Mouse (Mus musculus) testis, postnatal 10 days (tissue): ENCODE results near the gene Chst12.
"Not testable (repeated sequence)": the region's sequence is repeated elsewhere in the genome, so short reads cannot be mapped to it uniquely, and the experiment has no call there.

Source experiments
- DNase-seq: peaks from one replicate; pipeline ENCODE4 v3.0.0; 2021; ENCODE audit warnings: low spot score

Chst12 gene

DNA sequence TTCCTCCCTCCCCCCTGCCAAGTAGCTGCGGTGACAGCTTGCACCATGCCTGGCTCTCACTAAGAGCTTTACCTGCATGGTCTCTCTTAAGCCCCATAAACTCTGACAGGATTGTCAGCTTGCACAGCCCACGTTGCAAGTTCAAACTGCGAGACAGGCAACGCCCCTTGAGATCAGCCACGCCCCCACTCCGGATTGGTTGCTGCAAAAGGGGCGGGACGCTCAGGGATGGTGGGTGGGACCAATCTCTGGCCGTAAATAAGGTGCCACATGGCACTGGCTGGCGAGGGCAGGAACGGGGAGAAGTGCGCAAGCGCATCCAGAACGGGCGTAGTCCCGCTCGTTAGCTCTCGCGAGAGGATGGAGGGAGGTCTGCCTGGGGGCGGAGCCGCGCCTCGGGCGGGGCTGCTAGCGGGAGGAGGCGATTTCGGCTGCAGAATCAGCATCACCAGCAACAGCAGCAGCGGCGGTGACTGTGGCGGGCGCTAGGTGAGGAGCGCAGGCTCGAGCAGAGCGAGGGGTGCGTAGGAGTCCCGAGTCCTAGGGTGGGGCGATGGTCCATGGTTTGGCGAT lies at the start of gene Chst12:
Gene Chst12 (plus strand): TSS at position 343 of the 573 bp plus-strand sequence.
- DNase-seq: peak; percentile 99

DNA sequence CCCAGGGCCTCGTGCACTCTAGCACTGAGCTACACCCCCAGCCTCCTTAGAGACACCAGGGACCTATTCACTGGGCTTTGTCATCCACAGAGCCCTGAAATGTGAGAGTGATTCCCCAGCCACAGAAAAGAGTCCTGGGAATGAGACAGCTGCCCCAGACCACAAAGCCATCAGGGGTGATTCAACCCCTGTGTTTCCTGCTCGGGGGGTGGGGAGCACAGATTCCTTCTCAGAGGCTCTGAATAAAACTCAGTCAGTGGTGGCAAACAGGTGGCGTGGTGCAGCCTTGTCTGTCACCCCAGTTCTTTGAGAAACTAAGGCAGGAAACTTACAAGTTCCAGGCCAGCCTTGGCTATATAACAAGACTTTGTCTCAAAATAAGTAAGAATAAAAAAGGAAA lies 43.9 kb upstream of the Chst12 start:
- no peak for DNase-seq

GRCm38 (mm10) chr5:140463151-140463550 lies 42.2 kb upstream of the Chst12 start:
- DNase-seq: not testable (repeated sequence)

GRCm38 (mm10) chr5:140464943-140465342 lies 40.4 kb upstream of the Chst12 start:
- DNase-seq: no peak

GRCm38 (mm10) chr5:140472336-140472735 lies 33.0 kb upstream of the Chst12 start:
- no peak for DNase-seq

- DNase-seq: no peak
These were observed 23.9 kb upstream of the Chst12 start for GRCm38 (mm10) chr5:140481458-140481857.

DNA sequence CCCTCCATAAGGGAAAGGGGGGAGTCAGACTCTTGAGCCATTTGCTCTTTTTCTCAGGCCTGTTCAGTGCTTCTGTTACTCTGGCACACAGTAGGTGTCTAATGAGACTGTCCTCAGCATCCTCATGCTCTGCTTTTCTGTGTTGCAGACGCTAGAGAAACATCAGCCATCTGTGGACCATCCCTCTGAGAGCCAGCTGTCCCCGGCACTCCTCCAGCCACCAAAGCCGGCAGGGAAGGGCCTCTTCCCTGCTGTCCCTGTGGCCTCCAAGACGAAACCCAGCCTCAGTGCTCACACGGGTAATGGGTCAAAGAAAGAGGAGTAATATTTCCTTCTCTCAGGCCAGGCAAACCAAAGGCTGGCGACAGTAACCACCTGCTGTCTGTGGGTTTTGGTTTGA lies 14.2 kb upstream of the Chst12 start:
- no peak for DNase-seq

- no peak for DNase-seq
These were observed 12.6 kb upstream of the Chst12 start for GRCm38 (mm10) chr5:140492684-140493233.

GRCm38 (mm10) chr5:140498176-140498575 lies 7.2 kb upstream of the Chst12 start:
- DNase-seq: no peak

- no peak for DNase-seq
These were observed 4.6 kb upstream of the Chst12 start for GRCm38 (mm10) chr5:140500736-140501135.

GRCm38 (mm10) chr5:140501982-140502836 lies 3.1 kb upstream of the Chst12 start:
- no peak for DNase-seq

GRCm38 (mm10) chr5:140502925-140503324 lies 2.4 kb upstream of the Chst12 start:
- DNase-seq: peak; percentile 78

DNA sequence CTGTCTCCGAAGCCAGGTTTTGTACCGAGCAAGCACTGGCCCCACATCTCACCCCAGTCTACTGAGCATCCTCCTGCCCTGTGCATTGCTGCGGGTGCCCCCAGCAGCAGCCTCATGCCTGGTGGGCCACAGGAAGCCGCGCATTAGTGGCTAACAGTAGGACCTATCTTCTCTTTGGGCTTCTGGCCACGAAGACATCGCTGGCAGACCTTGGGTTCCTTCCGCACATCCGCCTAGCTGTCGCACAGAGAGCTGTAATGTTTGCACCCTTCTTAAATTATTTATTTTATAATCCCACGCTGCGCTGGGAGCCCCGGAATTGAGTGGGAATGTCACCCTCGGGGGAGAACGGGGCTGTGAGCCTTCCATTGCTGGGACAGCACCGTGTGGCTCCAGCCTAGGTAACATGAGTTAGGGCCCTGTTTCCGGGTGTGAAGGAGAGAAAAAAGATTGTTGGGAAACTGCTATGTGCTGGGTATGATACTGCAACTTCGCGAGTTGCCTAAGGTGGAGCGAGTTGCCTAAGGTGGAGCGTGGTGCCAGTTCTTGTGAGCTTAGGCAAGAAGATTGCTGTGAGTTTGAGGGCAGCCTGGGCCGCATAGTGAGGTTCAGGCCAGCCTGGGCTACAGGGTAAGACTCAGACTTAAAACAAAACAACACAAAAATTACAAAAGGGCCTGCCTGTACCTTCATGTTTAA lies 895 bp downstream of the Chst12 start:
- DNase-seq: no peak

- DNase-seq: no peak
These were observed 2.3 kb downstream of the Chst12 start for GRCm38 (mm10) chr5:140507466-140508208.

GRCm38 (mm10) chr5:140508686-140509085 lies 3.3 kb downstream of the Chst12 start:
- DNase-seq: no peak

DNA sequence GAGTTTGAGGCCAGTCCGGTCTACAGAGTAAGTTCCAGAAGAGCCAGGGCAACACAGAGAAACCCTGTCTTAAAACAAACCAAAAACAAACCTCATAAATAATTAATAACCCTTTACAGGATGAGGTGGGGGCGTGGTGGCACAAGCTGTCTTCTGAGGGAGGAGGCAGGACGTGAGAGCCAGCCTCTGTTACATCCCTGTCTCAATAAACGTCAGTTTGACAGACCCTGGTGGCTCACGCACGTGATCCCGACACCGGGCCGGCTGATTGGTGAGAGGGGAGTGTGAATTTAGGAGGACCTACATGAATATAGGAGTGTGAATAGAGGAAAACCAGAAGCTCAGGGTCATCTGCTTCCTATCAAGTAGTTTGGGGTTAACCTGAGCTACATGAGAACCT lies 3.9 kb downstream of the Chst12 start:
- no peak for DNase-seq

DNA sequence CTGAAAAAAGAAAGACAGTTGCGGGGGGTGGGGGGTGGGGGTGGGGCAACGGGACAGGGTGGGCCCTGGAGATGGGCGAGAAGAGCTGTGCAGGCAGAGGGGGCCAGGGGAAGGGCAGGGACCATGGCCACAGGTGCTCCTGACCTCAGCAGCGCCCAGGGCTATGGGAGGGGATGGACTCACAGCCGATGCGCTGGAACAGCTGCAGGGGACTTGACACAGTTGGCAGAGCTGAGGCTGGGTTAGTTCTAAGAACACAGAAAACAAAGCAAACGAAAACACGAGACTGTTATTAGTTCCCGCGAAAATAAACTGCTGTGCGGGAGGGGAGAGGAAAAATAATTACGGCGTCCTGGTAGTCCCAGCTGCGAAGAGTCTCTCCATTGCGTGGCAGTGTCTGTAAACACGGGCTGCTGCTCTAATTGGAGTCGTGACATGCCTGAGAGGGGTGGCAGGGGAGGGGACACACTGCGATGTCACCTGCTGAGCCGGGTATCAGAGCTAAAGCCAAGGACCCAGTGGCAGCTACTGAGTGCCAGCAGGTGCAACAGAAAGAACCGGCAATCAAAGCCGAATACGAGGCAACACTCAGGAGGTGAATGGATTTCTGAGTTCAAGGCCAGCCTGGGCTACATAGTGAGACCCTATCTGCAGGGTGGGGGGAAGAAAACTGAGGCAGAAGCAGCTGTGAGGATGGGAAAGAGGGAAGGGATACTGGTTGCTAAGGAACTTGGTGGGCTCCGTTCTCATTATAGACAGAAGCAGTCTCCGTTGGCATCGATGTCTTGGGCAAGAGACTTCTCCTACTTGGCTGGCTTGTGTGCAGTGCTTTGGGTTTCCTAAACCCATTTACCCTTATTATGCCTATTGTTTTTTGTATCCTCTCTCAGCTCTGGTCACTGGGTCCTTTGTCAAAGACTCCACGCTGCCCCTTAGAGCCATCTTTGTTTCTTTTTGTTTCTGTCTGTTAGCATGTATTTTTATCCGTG lies 5.0 kb downstream of the Chst12 start:
- no peak for DNase-seq

GRCm38 (mm10) chr5:140513921-140514320 lies 8.6 kb downstream of the Chst12 start:
- DNase-seq: no peak

- DNase-seq: no peak
These were observed 9.6 kb downstream of the Chst12 start for GRCm38 (mm10) chr5:140514799-140515486.
